Mouse (Mus musculus) liver, embryonic 14 days (tissue): ENCODE results near the gene Cct7. TPM values are rescaled to one million over a fixed set of nuclear protein-coding genes. Genes with fewer than 3 reads are reported as not detected.

Experiments
- polyA plus RNA-seq: library from polyadenylated mRNA; depleted of rRNA; stranded (reverse); fragments of >200 nt; gene quantifications from 2 replicates; pipeline ENCODE4 v1.2.3, GENCODE M21; 2012; rRNA removed

The Cct7 gene
- 162 and 179 TPM in 2 replicates for polyA plus RNA-seq

GRCm38 (mm10) chr6:85450697-85451663 is at the start of gene Cct7:
TSS of gene Cct7 (plus strand) at chr6:85451514.

GRCm38 (mm10) chr6:85423836-85424379 is 27.4 kb upstream of the Cct7 start, which contains the start of gene Noto:
TSS of gene Noto (plus strand) at chr6:85423886.

GRCm38 (mm10) chr6:85431842-85432431 is 19.4 kb upstream of the Cct7 start, which contains the start of gene Smyd5:
TSS of gene Smyd5 (plus strand) at chr6:85431989.

GRCm38 (mm10) chr6:85451664-85452410 is 523 bp downstream of the Cct7 start, which contains the start of gene Pradc1:
TSS of gene Pradc1 (minus strand) at chr6:85451970.

GRCm38 (mm10) chr6:85502911-85503250 is 51.6 kb downstream of the Cct7 start, which contains the start of gene Fbxo41:
TSS of gene Fbxo41 (minus strand) at chr6:85502994.

GRCm38 (mm10) chr6:85513531-85513910 is 62.2 kb downstream of the Cct7 start, which contains the start of gene Egr4:
TSS of gene Egr4 (minus strand) at chr6:85513589.

Other genes with a start within 250 kb of the Cct7 start
- 0.75 and 0.89 TPM in 2 replicates for gene Sfxn5, start 118.1 kb upstream of the Cct7 start, polyA plus RNA-seq
- 0.37 and 0.44 TPM in 2 replicates for gene Rab11fip5, start 76.9 kb upstream of the Cct7 start, polyA plus RNA-seq
- gene Noto, start 27.6 kb upstream of the Cct7 start, polyA plus RNA-seq = not detected in 2 replicates
- gene Smyd5, start 19.5 kb upstream of the Cct7 start, polyA plus RNA-seq = 17.0 and 17.9 TPM in 2 replicates
- gene Pradc1, start 456 bp downstream of the Cct7 start, polyA plus RNA-seq = 15.6 and 17.6 TPM in 2 replicates
- gene Fbxo41, start 51.5 kb downstream of the Cct7 start, polyA plus RNA-seq = 0.01 TPM in 1 of 2 replicates, not detected in the other
- not detected in 2 replicates for gene Egr4, start 62.1 kb downstream of the Cct7 start, polyA plus RNA-seq
- 2.0 and 2.1 TPM in 2 replicates for gene Alms1, start 136.0 kb downstream of the Cct7 start, polyA plus RNA-seq